Mouse (Mus musculus) embryonic fibroblast, embryonic 13.5 days (primary cell): ENCODE data around the gene Car10.

ENCODE experiments used
- CTCF ChIP-seq: IDR thresholded peaks from 2 replicates; pipeline ENCODE4 v1.5.1; 2011; ENCODE audit warnings: mild to moderate bottlenecking, control low read depth, low read length, moderate library complexity, borderline replicate concordance; ENCODE audit not compliant: insufficient read depth
- POLR2A ChIP-seq: IDR thresholded peaks from 2 replicates; pipeline ENCODE4 v1.6.1; 2011; ENCODE audit warnings: low read depth, mild to moderate bottlenecking, control low read depth, low read length, moderate library complexity

- TF ChIP-seq CTCF = no peak
- TF ChIP-seq POLR2A = no peak
These were observed 2.8 kb downstream of the Car10 start for GRCm38 (mm10) chr11:93100606-93101005.
